Comparison of ENCODE assay signal across 9 mouse cellular contexts in the genomic region with DNA sequence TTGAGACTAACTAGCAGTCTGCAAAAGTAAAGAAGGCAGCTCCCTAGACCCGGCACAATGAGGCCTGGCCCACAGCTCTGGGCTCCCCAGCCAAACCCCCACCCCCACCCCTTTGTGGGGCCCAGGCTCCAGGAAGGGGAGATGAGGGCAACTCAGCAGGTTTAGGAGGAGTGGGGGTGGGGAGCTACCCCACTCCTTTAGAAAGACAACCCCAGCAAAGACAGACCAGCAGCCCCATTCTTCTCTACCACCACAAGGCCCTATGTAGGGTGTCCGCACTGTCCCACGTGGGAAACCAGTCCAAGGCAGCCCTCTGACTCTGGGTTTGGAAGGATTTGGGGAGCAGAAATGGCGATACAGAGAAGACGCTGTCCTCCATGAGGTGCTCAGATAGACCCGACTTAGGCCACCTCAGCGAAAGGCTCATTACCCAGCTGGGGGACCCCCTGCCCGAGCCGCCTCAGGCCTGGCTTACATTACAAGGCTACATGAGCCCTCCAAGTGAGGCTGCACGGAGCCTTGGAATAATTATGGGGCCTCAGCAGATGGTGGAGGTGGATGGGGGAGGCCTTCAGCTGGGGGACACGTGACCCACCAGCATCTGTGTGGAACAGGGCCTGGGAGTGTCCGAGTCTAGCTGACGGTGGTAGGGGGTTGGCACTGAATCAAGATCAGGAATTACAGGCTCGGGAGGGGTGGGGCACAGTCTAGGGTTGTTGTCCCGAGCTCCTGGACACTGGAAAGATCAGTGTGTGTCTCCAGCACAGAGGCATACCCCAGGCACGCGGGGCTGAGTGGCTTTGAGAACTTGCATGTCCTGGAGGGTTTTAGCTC. TPM values are rescaled to one million over a fixed set of nuclear protein-coding genes. Genes with fewer than 3 reads are reported as not detected.
DNase-seq lines count a peak whose midpoint lies in the region; TF ChIP-seq lines count a peak whose summit lies in the region.
"Had no signal": no experiment of that assay in that cellular context is flagged by ENCODE, and none has a peak within 500 bp of the region (broad histone marks: within the 10 kb centered on the region; RNA-seq: fewer than 3 reads in every experiment).

Gene Wfikkn2 (minus strand): TSS at position 51 of the 834 bp plus-strand sequence.

- H3K9me3 ChIP-seq in limb, embryonic 10.5 days (replicated peaks) = no peaks in the 10 kb centered on the region

- peak; percentile 90 to 91 for DNase-seq in cerebellum, postnatal 10 days
- DNase-seq in cerebellum, adult 8-10 months = no peak
- peak; percentile 31 for DNase-seq in right cerebral cortex, adult 18-20 months
- no peak for DNase-seq in right cerebral cortex, postnatal 4 days
- peak; percentile 87 for DNase-seq in limb, embryonic 10.5 days (ENCODE audit: low spot score)
- peak; percentile 55 for DNase-seq in retina, postnatal 7 days (ENCODE audit: low read depth, low spot score)
- no peak for DNase-seq in ovary, postnatal 14 days (ENCODE audit: low spot score)
- DNase-seq in kidney, adult 2 months = no peak

- peak within 1 kb of the TSS; percentile 87 for H3K27ac ChIP-seq in limb, embryonic 10.5 days
- H3K27ac ChIP-seq in kidney, adult 2 months (ENCODE audit: insufficient read depth, low read depth, low read length) = no peak within 1 kb of the TSS
- H3K27ac ChIP-seq: layer of hippocampus, adult 2 months had no signal

- H3K4me3 ChIP-seq in limb, embryonic 10.5 days = peak within 1 kb of the TSS; percentile 31
- no peak within 1 kb of the TSS for H3K4me3 ChIP-seq in kidney, adult 2 months (ENCODE audit: insufficient read depth, low read depth, low read length)
- H3K4me3 ChIP-seq: layer of hippocampus, adult 2 months had no signal

- H3K27me3 ChIP-seq in limb, embryonic 10.5 days (ENCODE audit: low read depth, poor library complexity, severe bottlenecking) = peaks cover 30% of the 10 kb centered on the region
- no peaks in the 10 kb centered on the region for H3K27me3 ChIP-seq in kidney, adult 2 months (replicated peaks; ENCODE audit: control insufficient read depth, insufficient read depth, low read length)

- no peak for TF ChIP-seq POLR2A in kidney, adult 2 months (IDR thresholded peaks at IDR 0.05; ENCODE audit: low read depth, low read length)

- no peak for TF ChIP-seq CTCF in kidney, adult 2 months (conservative IDR thresholded peaks at IDR 0.05; ENCODE audit: insufficient read depth, insufficient read length, low read depth, low read length)

- no peaks in the 10 kb centered on the region for H3K36me3 ChIP-seq in limb, embryonic 10.5 days
- no peaks in the 10 kb centered on the region for H3K36me3 ChIP-seq in kidney, adult 2 months (ENCODE audit: control insufficient read depth, insufficient read depth, low read length)

- 45% methylated on average over 17 of the region's 17 CpGs for WGBS in limb, embryonic 10.5 days
- 67% methylated on average over 17 of the region's 17 CpGs for WGBS in kidney, adult 2 months

- peaks cover 66% of the 10 kb centered on the region for H3K4me1 ChIP-seq in limb, embryonic 10.5 days
- H3K4me1 ChIP-seq in kidney, adult 2 months (ENCODE audit: control insufficient read depth, insufficient read depth, low read length) = no peaks in the 10 kb centered on the region

RNA-seq across cellular contexts. Expression of gene Wfikkn2, which starts in this region (rescaled TPM):
- polyA plus RNA-seq in limb, embryonic 10.5 days (2016; fragmentation: Nextera tagmentation; extraction: Ambion mirVana) = 1.6 and 7.9 TPM in 2 replicates
- polyA plus RNA-seq in kidney, adult 2 months (2012; rRNA removed) = 0.33 and 0.38 TPM in 2 replicates

Comparison
In these comparisons a context has a peak if more than half of its experiments do, and no peak if none do; other contexts are left out.
1. DNase-seq: peak in cerebellum, postnatal 10 days (2 of 2), right cerebral cortex, adult 18-20 months (single experiment), limb, embryonic 10.5 days (single experiment) and retina, postnatal 7 days (single experiment); none in cerebellum, adult 8-10 months (single experiment), right cerebral cortex, postnatal 4 days (single experiment), ovary, postnatal 14 days (single experiment) and kidney, adult 2 months (single experiment).